Mouse (Mus musculus) NIH3T3 (cell line): Measurements from ENCODE around the gene Dcaf5.

Source experiments
- DNase-seq: peaks from one replicate; pipeline ENCODE4 v3.0.0-alpha.2; 2012; ENCODE audit warnings: low read depth

Dcaf5 gene

DNA sequence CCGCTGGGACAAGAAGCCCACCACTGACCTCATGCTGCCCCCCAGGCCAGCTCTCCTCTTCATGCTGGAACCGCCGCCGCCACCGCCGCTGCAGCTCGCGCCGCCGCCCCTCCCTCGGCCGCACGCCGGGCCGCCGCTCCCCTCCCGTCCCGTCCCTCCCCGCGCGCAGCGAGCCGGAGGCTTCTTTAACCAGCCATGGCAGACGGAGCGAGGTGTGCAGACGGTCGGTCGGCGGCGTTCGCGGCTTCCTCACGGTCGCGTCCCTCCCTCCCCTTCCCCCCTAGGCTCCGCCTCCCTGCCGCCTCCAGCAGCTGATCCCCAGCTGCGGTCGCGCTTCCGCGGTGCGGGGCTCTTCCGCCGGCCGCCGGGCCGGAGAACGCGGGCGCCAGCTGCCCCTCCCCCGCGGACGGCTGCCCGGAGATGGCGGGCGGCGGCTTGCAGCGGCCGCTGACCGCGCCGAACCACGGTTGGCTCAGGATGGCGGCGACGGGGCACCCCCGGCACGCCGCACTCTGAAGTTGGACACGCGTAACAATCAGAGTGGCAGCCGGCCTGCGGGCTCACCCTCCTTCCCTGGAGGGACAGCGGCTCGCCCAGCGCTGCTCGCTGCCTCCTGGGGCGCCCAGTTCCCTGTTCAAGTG lies at the start of gene Dcaf5:
TSS of gene Dcaf5 (minus strand) at position 266 of the 641 bp plus-strand sequence.
- DNase-seq: peak; percentile 87

DNA sequence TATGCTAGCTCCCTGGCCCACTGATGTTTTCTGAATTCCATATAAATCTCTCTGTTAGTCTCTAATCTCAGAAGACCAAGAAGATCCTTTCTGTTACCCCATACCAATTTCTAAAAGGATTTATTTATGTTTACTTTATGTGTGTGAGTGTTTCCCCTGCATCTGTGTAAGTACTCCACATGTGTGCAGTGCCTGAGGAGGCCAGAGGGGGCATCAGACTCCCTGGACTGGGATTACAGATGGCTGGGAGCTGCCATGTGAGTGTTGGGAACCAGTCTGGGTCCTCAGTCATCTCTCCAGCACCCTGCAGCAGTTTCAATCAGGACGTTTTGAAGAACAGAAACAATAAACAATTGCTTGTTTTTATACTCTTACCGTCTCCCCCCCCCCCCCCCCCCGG lies 47.0 kb upstream of the Dcaf5 start:
- no peak for DNase-seq

- no peak for DNase-seq
These were observed 43.6 kb upstream of the Dcaf5 start for GRCm38 (mm10) chr12:80479986-80480385.

- no peak for DNase-seq
These were observed 37.3 kb upstream of the Dcaf5 start for GRCm38 (mm10) chr12:80473731-80474130.

DNA sequence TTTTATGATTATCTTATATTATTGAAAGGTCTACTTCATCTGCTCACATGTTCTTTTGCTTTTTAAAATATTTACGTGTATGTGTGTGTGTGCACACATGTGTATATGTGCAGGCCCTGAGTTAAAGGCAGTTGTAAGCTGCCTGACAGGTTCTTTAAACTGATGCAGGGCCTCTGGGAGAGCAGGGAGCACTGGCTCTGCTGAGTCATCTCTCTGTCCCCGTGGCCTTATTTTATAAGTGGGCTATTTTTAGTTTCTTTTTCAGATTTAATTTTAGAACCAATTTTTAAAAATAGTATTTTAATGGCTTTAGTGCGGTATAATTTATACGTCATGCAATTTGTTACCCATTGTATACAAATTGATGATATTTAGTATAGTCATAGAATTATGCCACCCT lies 35.5 kb upstream of the Dcaf5 start:
- DNase-seq: peak; percentile 40

- DNase-seq: no peak
These were observed 33.8 kb upstream of the Dcaf5 start for GRCm38 (mm10) chr12:80470206-80470605.

DNA sequence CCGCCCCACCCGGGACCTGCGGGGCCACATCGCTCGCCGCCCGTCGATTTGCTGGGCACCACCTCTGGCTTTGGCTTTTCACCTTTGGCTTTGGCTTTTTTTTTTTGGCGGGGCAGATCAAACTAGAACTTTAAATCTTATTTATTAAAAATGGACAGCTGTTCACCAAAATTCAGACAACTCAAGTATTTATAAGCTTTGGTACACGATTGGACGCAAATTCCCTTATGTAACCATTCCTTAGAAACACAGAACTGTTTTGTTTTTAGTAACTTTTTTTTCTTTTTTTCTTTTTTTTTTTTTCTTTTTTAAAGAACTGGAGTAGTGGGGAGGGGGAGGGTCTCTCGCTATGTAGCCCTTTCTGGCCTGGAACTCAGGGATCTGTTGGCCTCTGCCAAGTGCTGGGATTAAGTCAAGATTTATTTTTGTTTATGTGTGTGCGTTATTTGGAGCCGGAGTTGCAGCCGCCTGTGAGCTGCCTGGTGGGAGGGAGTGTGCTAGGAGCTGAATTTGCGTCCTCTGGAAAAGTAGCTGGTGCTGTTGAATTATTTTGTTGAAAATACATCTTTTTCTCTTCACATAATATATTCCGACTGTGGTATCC lies 27.4 kb upstream of the Dcaf5 start:
- peak; percentile 34 for DNase-seq

- DNase-seq: peak; percentile 94
These were observed 26.7 kb upstream of the Dcaf5 start, which contains the start of gene Exd2 for GRCm38 (mm10) chr12:80462942-80463651. Exd2 (plus strand) TSS chr12:80463095.

- DNase-seq: peak; percentile 69
These were observed 26.0 kb upstream of the Dcaf5 start for GRCm38 (mm10) chr12:80462292-80462896.

GRCm38 (mm10) chr12:80458033-80458432 lies 21.6 kb upstream of the Dcaf5 start:
- DNase-seq: no peak

DNA sequence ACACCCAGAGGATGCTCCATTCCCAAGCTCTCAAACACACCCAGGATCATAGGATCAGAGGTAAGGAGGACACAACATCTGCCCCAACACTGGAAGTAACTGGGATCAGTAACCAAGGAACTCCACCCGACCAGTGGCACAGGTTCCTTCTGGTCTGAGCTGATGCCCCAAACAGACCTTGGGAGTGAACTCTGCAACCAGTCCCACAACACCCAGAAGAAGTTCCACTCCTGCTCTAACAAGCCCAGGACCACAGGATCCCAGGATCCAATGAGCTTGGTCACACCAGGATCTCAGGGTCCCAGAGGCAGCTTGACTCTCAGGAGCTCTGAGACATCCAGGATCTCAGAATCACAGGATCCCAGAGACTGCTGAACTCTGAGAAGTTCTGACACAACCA lies 17.1 kb upstream of the Dcaf5 start:
- no peak for DNase-seq

DNA sequence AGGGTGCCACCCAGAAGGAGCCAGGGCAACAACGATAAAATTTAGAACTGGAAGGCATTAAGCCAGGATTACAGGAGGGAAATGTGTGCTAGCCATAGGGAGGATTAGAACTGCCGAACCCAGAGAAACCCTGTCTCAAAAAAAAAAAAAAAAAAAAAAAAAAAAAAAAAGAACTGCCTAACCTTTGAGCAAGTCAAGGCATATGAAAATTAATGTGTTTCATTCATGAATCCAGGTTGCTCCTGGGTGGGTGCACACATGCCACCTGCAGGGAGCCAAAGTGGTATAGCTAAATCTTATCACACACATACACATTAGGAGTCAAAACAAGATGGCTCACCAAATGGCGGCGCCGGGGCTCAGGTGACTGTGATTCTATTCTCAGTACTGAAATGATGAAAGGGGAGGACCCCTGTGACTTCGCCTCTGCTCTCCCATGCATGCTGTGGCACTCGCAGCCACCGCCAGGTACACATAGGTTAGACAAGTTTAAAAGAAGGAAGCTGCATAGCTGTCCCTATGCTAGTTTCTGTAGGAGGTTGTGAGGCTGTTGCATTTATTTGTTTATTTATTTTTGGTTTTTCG lies 8.2 kb upstream of the Dcaf5 start:
- DNase-seq: no peak

DNA sequence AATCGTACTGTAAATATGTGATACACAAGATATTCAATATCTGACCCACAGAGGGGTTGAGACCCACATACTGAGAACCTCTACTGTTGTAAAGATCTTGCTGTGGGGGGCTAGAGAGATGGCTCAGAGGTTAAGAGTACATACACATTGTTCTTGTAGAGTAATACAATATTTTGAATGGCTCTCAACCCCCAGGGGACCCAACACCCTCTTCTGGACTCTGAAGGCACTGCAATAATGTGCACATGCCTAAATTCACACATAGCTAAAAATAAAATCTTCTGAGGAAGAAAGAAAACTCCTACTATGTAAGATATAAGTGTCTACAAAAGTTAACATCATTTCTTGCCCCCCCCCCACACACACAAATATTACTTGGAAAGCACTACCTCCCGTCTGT lies 4.6 kb upstream of the Dcaf5 start:
- peak; percentile 56 for DNase-seq

- peak; percentile 59 for DNase-seq
These were observed 762 bp upstream of the Dcaf5 start for GRCm38 (mm10) chr12:80437051-80437675.

- peak; percentile 58 for DNase-seq
These were observed 514 bp downstream of the Dcaf5 start for GRCm38 (mm10) chr12:80435887-80436286.

DNA sequence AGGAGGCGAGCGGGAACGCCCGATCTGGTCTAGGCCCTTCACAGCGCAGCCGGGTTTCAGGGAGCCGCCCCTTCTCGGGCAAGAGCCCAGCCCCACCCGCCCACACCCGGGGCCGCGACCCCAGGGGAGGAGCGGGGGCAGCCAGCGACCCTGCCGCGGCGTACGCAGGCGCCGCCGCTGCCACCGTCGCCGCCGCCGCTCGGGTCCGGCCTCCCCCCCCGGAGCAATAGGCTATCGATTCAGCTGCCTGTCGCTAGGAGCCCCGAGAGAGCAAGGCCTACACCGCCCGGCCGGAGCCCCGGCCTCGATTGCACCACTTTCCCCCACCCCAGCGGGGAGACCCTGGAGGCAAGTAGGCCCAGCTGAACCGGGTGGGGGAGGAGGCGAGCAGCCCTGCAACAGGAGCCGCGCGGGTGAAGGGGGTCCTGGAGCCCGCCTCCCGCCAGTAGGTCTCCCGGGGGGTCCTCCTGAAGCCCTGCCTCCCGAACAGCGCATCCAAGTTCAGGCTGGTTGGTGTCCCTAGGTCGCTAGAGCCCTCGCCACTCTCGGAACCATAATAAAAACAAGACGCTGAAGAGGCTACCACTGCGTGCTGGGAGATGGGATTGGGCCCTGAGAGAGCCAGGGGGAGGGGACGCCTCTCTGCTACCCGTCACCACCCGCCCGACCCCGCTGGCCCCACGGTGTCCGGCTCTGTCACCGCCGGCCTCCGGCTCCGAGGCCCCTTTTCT lies 1.3 kb downstream of the Dcaf5 start:
- DNase-seq: peak; percentile 78

- no peak for DNase-seq
These were observed 1.8 kb downstream of the Dcaf5 start for GRCm38 (mm10) chr12:80434601-80434960.

- peak; percentile 47 for DNase-seq
These were observed 3.1 kb downstream of the Dcaf5 start for GRCm38 (mm10) chr12:80433266-80433665.

DNA sequence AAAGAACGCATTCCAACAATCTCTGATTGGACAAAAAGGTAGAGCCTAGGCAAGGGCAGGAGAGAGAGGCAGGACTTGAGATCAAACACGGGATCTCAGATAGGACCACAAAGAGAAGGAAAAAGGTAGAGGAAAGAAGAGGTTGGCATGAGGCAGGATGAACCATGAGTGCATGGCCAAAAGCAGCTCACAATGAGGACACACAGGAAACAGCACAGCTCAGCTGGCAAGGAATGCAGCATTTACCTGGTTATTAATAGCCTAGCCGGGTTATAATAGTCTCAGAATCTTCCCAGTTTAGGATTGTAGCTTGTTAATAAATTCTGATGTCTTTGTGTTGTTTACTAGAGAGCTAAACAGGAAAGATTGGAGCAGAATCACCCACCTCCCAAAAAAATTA lies 8.7 kb downstream of the Dcaf5 start:
- no peak for DNase-seq

GRCm38 (mm10) chr12:80415100-80415499 lies 21.3 kb downstream of the Dcaf5 start:
- no peak for DNase-seq

GRCm38 (mm10) chr12:80410855-80411254 lies 25.5 kb downstream of the Dcaf5 start:
- DNase-seq: no peak
